In the genomic region with DNA sequence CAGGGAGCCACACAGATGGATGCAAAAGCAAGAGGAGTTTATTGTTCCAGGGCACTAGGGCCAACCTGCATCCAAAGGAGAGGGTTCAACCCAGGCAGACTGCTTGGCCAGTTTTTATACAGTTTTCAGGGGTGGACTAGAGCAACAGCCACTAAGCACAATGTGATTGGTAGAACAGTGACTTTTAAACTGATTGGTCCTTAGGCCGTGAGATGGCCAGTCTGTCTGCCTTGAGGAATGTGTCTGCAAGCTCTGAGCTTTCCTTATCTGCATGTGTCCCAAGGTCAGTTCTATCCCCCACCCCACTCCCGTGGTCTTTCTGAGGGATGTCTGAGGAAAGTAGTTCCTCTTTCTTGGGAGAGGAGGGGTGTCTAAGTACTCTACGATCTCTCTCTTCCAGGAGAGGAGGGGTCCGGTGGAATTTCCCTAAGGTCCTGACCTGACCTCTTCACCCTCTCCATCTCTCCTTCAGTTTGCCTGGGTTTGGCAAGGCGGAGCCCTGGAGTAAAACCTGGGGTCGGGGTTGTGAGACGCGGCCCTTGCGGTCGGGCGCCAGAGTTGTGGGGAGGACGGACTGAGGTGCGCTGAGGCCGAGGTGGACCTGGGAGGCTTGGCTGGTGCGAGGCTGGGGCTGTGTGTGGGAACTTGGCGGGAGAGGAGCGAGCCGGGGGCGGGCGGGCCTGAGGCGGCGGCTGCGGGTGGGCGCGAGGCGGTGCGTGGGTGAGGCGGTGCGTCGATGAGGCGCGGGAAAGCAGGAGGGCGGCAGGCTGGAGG, we compare ENCODE assay signal across 10 mouse cellular contexts. TPM values are rescaled to one million over a fixed set of nuclear protein-coding genes. Genes with fewer than 3 reads are reported as not detected.
DNase-seq lines count a peak whose midpoint lies in the region; ATAC-seq and TF ChIP-seq lines count a peak whose summit lies in the region.
"Not testable (repeated sequence)": the region's sequence is repeated elsewhere in the genome, so short reads cannot be mapped to it uniquely, and the experiment has no call there.
"Had no signal": no experiment of that assay in that cellular context is flagged by ENCODE, and none has a peak within 500 bp of the region (broad histone marks: within the 10 kb centered on the region; RNA-seq: fewer than 3 reads in every experiment).

No protein-coding gene starts in this region.

- H3K27ac ChIP-seq in ES-E14 (ENCODE audit: insufficient read depth, low read depth, low read length, poor library complexity, severe bottlenecking): peak overlapping the region; percentile 69
- not testable (repeated sequence) for H3K27ac ChIP-seq in embryonic facial prominence, embryonic 11.5 days (replicated peaks; ENCODE audit: low read depth, low read length); forebrain, postnatal 0 days (ENCODE audit: low read depth, low read length); kidney, embryonic 15.5 days; liver, embryonic 14.5 days; midbrain, embryonic 13.5 days; stomach, embryonic 14.5 days (ENCODE audit: low read length)
- H3K27ac ChIP-seq in hindbrain, embryonic 10.5 days: 0 out of 2 replicates have a peak overlapping the region, but pooled peaks have one; percentile 59

- H3K4me2 ChIP-seq in embryonic facial prominence, embryonic 11.5 days (ENCODE audit: low read depth, low read length): peak overlapping the region; percentile 51
- H3K4me2 ChIP-seq in forebrain, postnatal 0 days (ENCODE audit: low read depth): peak overlapping the region; percentile 38
- H3K4me2 ChIP-seq in kidney, embryonic 15.5 days: peak overlapping the region; percentile 60
- peak overlapping the region; percentile 55 for H3K4me2 ChIP-seq in liver, embryonic 14.5 days (ENCODE audit: low read depth)
- peak overlapping the region; percentile 45 for H3K4me2 ChIP-seq in midbrain, embryonic 13.5 days (replicated peaks)
- peak overlapping the region; percentile 41 for H3K4me2 ChIP-seq in stomach, embryonic 14.5 days (replicated peaks; ENCODE audit: low read depth, low read length)

- not testable (repeated sequence) for TF ChIP-seq EP300 in liver, embryonic 14.5 days (IDR thresholded peaks at IDR 0.05; ENCODE audit: low read depth)

- 55% methylated on average over 5 of the region's 33 CpGs for WGBS in embryonic facial prominence, embryonic 11.5 days
- WGBS in forebrain, postnatal 0 days: 62% methylated on average over 8 of the region's 33 CpGs
- 43% methylated on average over 19 of the region's 33 CpGs for WGBS in hindbrain, embryonic 10.5 days
- 33% methylated on average over 13 of the region's 33 CpGs for WGBS in kidney, embryonic 15.5 days
- 19% methylated on average over 9 of the region's 33 CpGs for WGBS in liver, embryonic 14.5 days (ENCODE audit: insufficient replicate concordance)
- 57% methylated on average over 7 of the region's 33 CpGs for WGBS in midbrain, embryonic 13.5 days
- WGBS in stomach, embryonic 14.5 days: 26% methylated on average over 13 of the region's 33 CpGs

- not testable (repeated sequence) for H3K4me1 ChIP-seq in ES-E14 (ENCODE audit: control insufficient read depth in 2 of 2, insufficient read depth in 2 of 2, low read length in 2 of 2, poor library complexity in 1 of 2); embryonic facial prominence, embryonic 11.5 days (ENCODE audit: control insufficient read depth, insufficient read depth, low read length); forebrain, postnatal 0 days (ENCODE audit: insufficient read depth); hindbrain, embryonic 10.5 days (replicated peaks); kidney, embryonic 15.5 days; liver, embryonic 14.5 days (replicated peaks; ENCODE audit: control insufficient read depth in 2 of 2, insufficient read depth in 2 of 2, low read length in 1 of 2); midbrain, embryonic 13.5 days (replicated peaks); stomach, embryonic 14.5 days (ENCODE audit: control insufficient read depth, insufficient read depth, low read length)

- not testable (repeated sequence) for DNase-seq in ES-E14 (ENCODE audit: low read depth, low spot score); embryonic facial prominence, embryonic 11.5 days (ENCODE audit: low spot score); forebrain, postnatal 0 days; hindbrain, embryonic 10.5 days (ENCODE audit: low spot score); liver, embryonic 14.5 days (ENCODE audit: low read depth in 3 of 3, low spot score in 3 of 3)

- TF ChIP-seq CTCF in forebrain, postnatal 0 days (IDR thresholded peaks at IDR 0.05; ENCODE audit: low read depth); liver, embryonic 14.5 days (IDR thresholded peaks at IDR 0.05; ENCODE audit: low read depth): not testable (repeated sequence)

- not testable (repeated sequence) for H3K36me3 ChIP-seq in ES-E14 (ENCODE audit: control insufficient read depth, insufficient read depth, low read length, poor library complexity, severe bottlenecking); embryonic facial prominence, embryonic 11.5 days (replicated peaks; ENCODE audit: control insufficient read depth, insufficient read depth, low read depth, low read length); forebrain, postnatal 0 days (ENCODE audit: insufficient read depth); hindbrain, embryonic 10.5 days; kidney, embryonic 15.5 days; liver, embryonic 14.5 days (replicated peaks; ENCODE audit: control insufficient read depth, insufficient read depth, low read depth); midbrain, embryonic 13.5 days; stomach, embryonic 14.5 days (ENCODE audit: control insufficient read depth, insufficient read depth, low read length)

- H3K27me3 ChIP-seq in embryonic facial prominence, embryonic 11.5 days (ENCODE audit: control insufficient read depth, insufficient read depth, low read length); forebrain, postnatal 0 days (ENCODE audit: insufficient read depth, low read length); hindbrain, embryonic 10.5 days (ENCODE audit: insufficient read depth, poor library complexity, severe bottlenecking); kidney, embryonic 15.5 days; liver, embryonic 14.5 days (ENCODE audit: control insufficient read depth, insufficient read depth, low read length); midbrain, embryonic 13.5 days; stomach, embryonic 14.5 days (ENCODE audit: control insufficient read depth, insufficient read depth, low read length): not testable (repeated sequence)

- peak overlapping the region; percentile 64 for H3K9ac ChIP-seq in ES-E14 (ENCODE audit: insufficient read depth, low read depth, low read length, poor library complexity, severe bottlenecking)
- not testable (repeated sequence) for H3K9ac ChIP-seq in embryonic facial prominence, embryonic 11.5 days (replicated peaks; ENCODE audit: low read length); forebrain, postnatal 0 days; kidney, embryonic 15.5 days; liver, embryonic 14.5 days (replicated peaks); midbrain, embryonic 13.5 days (replicated peaks); stomach, embryonic 14.5 days (replicated peaks; ENCODE audit: low read depth, low read length)

- ATAC-seq in embryonic facial prominence, embryonic 11.5 days (replicated peaks; ENCODE audit: insufficient number of reproducible peaks, low FRiP score, low TSS enrichment, low read depth): peak; percentile 79
- peak; percentile 70 for ATAC-seq in forebrain, postnatal 0 days
- peak; percentile 83 for ATAC-seq in kidney, embryonic 15.5 days (replicated peaks; ENCODE audit: low FRiP score)
- peak; percentile 45 for ATAC-seq in liver, embryonic 14.5 days (ENCODE audit: insufficient read depth)
- peak; percentile 79 for ATAC-seq in midbrain, embryonic 13.5 days
- peak; percentile 61; the same call in 1 of the 2 replicates for ATAC-seq in stomach, embryonic 14.5 days (ENCODE audit: insufficient number of reproducible peaks, insufficient read depth, low FRiP score, low read depth)

- not testable (repeated sequence) for H3K9me3 ChIP-seq in ES-E14 (ENCODE audit: control insufficient read depth, insufficient read depth, low read depth, low read length); embryonic facial prominence, embryonic 11.5 days (replicated peaks; ENCODE audit: control insufficient read depth, low read length); forebrain, postnatal 0 days (ENCODE audit: low read length); kidney, embryonic 15.5 days (replicated peaks); liver, embryonic 14.5 days (ENCODE audit: control insufficient read depth, low read length); midbrain, embryonic 13.5 days; stomach, embryonic 14.5 days (ENCODE audit: control insufficient read depth, low read depth, low read length)
- peaks cover 13% of the 10 kb centered on the region for H3K9me3 ChIP-seq in hindbrain, embryonic 10.5 days

- in situ Hi-C loops in ES-E14 (cut with MboI; ENCODE audit: low sequenced_read_pairs in 2 of 2, unreplicated experiment in 2 of 2): not testable (repeated sequence)

- H3K4me3 ChIP-seq in ES-E14 (ENCODE audit: insufficient read depth in 1 of 2, low read depth in 1 of 2, low read length in 2 of 2, poor library complexity in 1 of 2, severe bottlenecking in 1 of 2): peak overlapping the region; percentile 60; a peak in 3 of 4 replicates
- H3K4me3 ChIP-seq in embryonic facial prominence, embryonic 11.5 days (ENCODE audit: low read depth, low read length): peak overlapping the region; percentile 26; the same call in 1 of the 2 replicates
- peak overlapping the region; percentile 25 for H3K4me3 ChIP-seq in forebrain, postnatal 0 days (ENCODE audit: low read depth, low read length)
- H3K4me3 ChIP-seq in hindbrain, embryonic 10.5 days: peak overlapping the region; percentile 48
- H3K4me3 ChIP-seq in kidney, embryonic 15.5 days (replicated peaks): peak overlapping the region; percentile 29
- peak overlapping the region; percentile 10 to 28; a peak in 3 of 4 replicates for H3K4me3 ChIP-seq in liver, embryonic 14.5 days (ENCODE audit: insufficient read depth in 1 of 2, low read depth in 2 of 2, low read length in 2 of 2)
- peak overlapping the region; percentile 26 for H3K4me3 ChIP-seq in midbrain, embryonic 13.5 days (replicated peaks)
- H3K4me3 ChIP-seq in stomach, embryonic 14.5 days (ENCODE audit: low read depth, low read length): peak overlapping the region; percentile 22; the same call in 1 of the 2 replicates

RNA-seq across cellular contexts. Expression of a gene that starts 6.9 kb away (rescaled TPM):
- 25.1 and 28.8 TPM in 2 replicates for total RNA-seq in ES-E14 (2012; rRNA removed)
- polyA plus RNA-seq in embryonic facial prominence, embryonic 11.5 days (2014; fragmentation: Nextera tagmentation; extraction: Ambion mirVana): 28.7 and 29.3 TPM in 2 replicates
- 14.2 and 14.7 TPM in 2 replicates for total RNA-seq in forebrain, postnatal 0 days (2014; rRNA removed)
- polyA plus RNA-seq in forebrain, postnatal 0 days (2015; fragmentation: Nextera tagmentation; extraction: Ambion mirVana): 4.0 and 7.8 TPM in 2 replicates
- 30.6 and 33.5 TPM in 2 replicates for polyA plus RNA-seq in hindbrain, embryonic 10.5 days (2016; fragmentation: Nextera tagmentation; extraction: Ambion mirVana)
- 42.5 and 43.1 TPM in 2 replicates for polyA plus RNA-seq in kidney, embryonic 15.5 days (2015; fragmentation: Nextera tagmentation; extraction: Ambion mirVana)
- polyA plus RNA-seq in liver, embryonic 14.5 days (2012; rRNA removed): 9.9 and 11.3 TPM in 2 replicates
- polyA plus RNA-seq in liver, embryonic 14.5 days (2014; fragmentation: Nextera tagmentation; extraction: Ambion mirVana): 10.2 and 10.9 TPM in 2 replicates
- polyA plus RNA-seq in midbrain, embryonic 13.5 days (2015; fragmentation: Nextera tagmentation; extraction: Ambion mirVana): 22.5 and 26.1 TPM in 2 replicates
- polyA plus RNA-seq in stomach, embryonic 14.5 days (2014; fragmentation: Nextera tagmentation; extraction: Ambion mirVana): 30.2 and 33.0 TPM in 2 replicates

RNA-seq across cellular contexts. Expression of a gene that starts 24.7 kb away (rescaled TPM):
- 0.31 TPM in 1 of 2 replicates, not detected in the other for total RNA-seq in ES-E14 (2012; rRNA removed)
- polyA plus RNA-seq in embryonic facial prominence, embryonic 11.5 days (2014; fragmentation: Nextera tagmentation; extraction: Ambion mirVana): not detected in 2 replicates
- total RNA-seq in forebrain, postnatal 0 days (2014; rRNA removed): not detected in 2 replicates
- polyA plus RNA-seq in forebrain, postnatal 0 days (2015; fragmentation: Nextera tagmentation; extraction: Ambion mirVana): not detected in 2 replicates
- polyA plus RNA-seq in hindbrain, embryonic 10.5 days (2016; fragmentation: Nextera tagmentation; extraction: Ambion mirVana): not detected in 2 replicates
- 0.23 TPM in 1 of 2 replicates, not detected in the other for polyA plus RNA-seq in kidney, embryonic 15.5 days (2015; fragmentation: Nextera tagmentation; extraction: Ambion mirVana)
- not detected in 2 replicates for polyA plus RNA-seq in liver, embryonic 14.5 days (2012; rRNA removed)
- not detected in 2 replicates for polyA plus RNA-seq in liver, embryonic 14.5 days (2014; fragmentation: Nextera tagmentation; extraction: Ambion mirVana)
- polyA plus RNA-seq in midbrain, embryonic 13.5 days (2015; fragmentation: Nextera tagmentation; extraction: Ambion mirVana): not detected in 2 replicates
- polyA plus RNA-seq in stomach, embryonic 14.5 days (2014; fragmentation: Nextera tagmentation; extraction: Ambion mirVana): 0.74 TPM in 1 of 2 replicates, not detected in the other
- total RNA-seq: gastrocnemius, postnatal 10 days had no signal
- polyA plus RNA-seq: thymus, adult 2 months had no signal
